Mouse (Mus musculus) ES-Bruce4 (cell line): ENCODE results near the gene Arrdc3.

Experiments
- CTCF ChIP-seq: IDR thresholded peaks from one replicate; pipeline ENCODE4 v1.8.1; 2011; ENCODE audit warnings: low read depth, low read length
- EP300 ChIP-seq: IDR thresholded peaks from 2 replicates; pipeline ENCODE4 v1.6.1; 2011; ENCODE audit warnings: low read depth, low read length; ENCODE audit not compliant: insufficient read depth
- POLR2A ChIP-seq: IDR thresholded peaks from one replicate; pipeline ENCODE4 v1.8.1; 2011; ENCODE audit warnings: low read length; ENCODE audit not compliant: insufficient read depth

DNA sequence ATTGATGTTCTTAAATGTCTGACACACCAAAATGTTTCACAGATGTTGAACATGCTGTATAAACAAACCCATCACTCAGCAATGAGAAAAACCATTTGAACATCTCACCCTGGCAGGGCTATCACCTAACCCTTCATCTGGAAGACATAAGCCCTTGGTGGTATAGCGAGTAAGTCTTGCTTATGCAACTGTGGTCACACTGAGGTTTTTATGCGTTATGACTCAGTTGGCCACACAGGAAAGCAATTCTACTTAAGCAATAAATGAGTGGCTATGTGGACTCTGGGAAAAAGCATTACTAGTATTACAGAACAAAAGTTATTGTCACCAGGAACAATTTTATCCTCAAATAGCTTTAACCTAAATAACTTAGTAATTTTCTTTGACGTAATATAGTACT is 19.0 kb upstream of the Arrdc3 start:
- no peak for TF ChIP-seq CTCF
- no peak for TF ChIP-seq POLR2A
- no peak for TF ChIP-seq EP300
